Mouse (Mus musculus): ENCODE data around the gene Rp9.
"Not testable (repeated sequence)": the region's sequence is repeated elsewhere in the genome, so short reads cannot be mapped to it uniquely, and the experiment has no call there.

GRCm38 (mm10) chr9:22408344-22408743 lies 61.2 kb downstream of the Rp9 start:
- not testable (repeated sequence) for TF ChIP-seq EP300 (IDR thresholded peaks at IDR 0.05; ENCODE audit: low read depth)
- TF ChIP-seq CTCF (IDR thresholded peaks at IDR 0.05; ENCODE audit: low read depth), result peak; percentile 36; the same call in 1 of the 2 replicates
